Mouse (Mus musculus) adrenal gland, adult 2 months (tissue): ENCODE results near the gene Rab17. TPM values are rescaled to one million over a fixed set of nuclear protein-coding genes. Genes with fewer than 3 reads are reported as not detected.
A peak's percentile ranks its signal among the peaks of the same experiment; 100 is the strongest.

Source experiments
- DNase-seq: peaks from one replicate; pipeline ENCODE4 v3.0.0; 2021
- long read RNA-seq: library from polyadenylated mRNA; stranded (forward); transcript quantifications from one replicate; pipeline ENCODE4 v2.0.0, GENCODE M21; 2021
- polyA plus RNA-seq: library from polyadenylated mRNA; depleted of rRNA; stranded (reverse); fragments of >200 nt; gene quantifications from 2 replicates; pipeline ENCODE4 v1.2.3, GENCODE M21; 2012; rRNA removed
- total RNA-seq, 2 experiments: library from RNA; stranded (reverse); gene quantifications; 2 replicates each; pipeline ENCODE4 v1.2.3; 2021

Gene Rab17
- under 1 TPM in 1 of 2 experiments, not detected in 1; 0.31 TPM for total RNA-seq
- polyA plus RNA-seq, result 0.13 TPM in 1 of 2 replicates, not detected in the other
- long read RNA-seq, result 0 reads

- DNase-seq, result no peak
Measured at GRCm38 (mm10) chr1:90969347-90969784, at the start of gene Rab17. Rab17 (minus strand) TSS chr1:90969661.

- peak; percentile 52 for DNase-seq
Measured at GRCm38 (mm10) chr1:91017111-91017758, 47.8 kb upstream of the Rab17 start.

- no peak for DNase-seq
Measured at GRCm38 (mm10) chr1:91015571-91015970, 46.1 kb upstream of the Rab17 start.

GRCm38 (mm10) chr1:91013803-91014202 is 44.3 kb upstream of the Rab17 start:
- DNase-seq, result peak; percentile 39

GRCm38 (mm10) chr1:91011336-91011735 is 41.9 kb upstream of the Rab17 start:
- no peak for DNase-seq

- DNase-seq, result no peak
Measured at GRCm38 (mm10) chr1:91010716-91011115, 41.3 kb upstream of the Rab17 start.

- no peak for DNase-seq
Measured at GRCm38 (mm10) chr1:91010216-91010615, 40.8 kb upstream of the Rab17 start.

GRCm38 (mm10) chr1:91009266-91009665 is 39.8 kb upstream of the Rab17 start:
- DNase-seq, result peak; percentile 76

- DNase-seq, result no peak
Measured at GRCm38 (mm10) chr1:91008746-91009145, 39.3 kb upstream of the Rab17 start.

- no peak for DNase-seq
Measured at GRCm38 (mm10) chr1:91008147-91008682, 38.8 kb upstream of the Rab17 start.

GRCm38 (mm10) chr1:91006708-91007107 is 37.2 kb upstream of the Rab17 start:
- DNase-seq, result no peak

- DNase-seq, result no peak
Measured at GRCm38 (mm10) chr1:91006037-91006436, 36.6 kb upstream of the Rab17 start.

- DNase-seq, result no peak
Measured at GRCm38 (mm10) chr1:91003522-91004253, 34.2 kb upstream of the Rab17 start.

- DNase-seq, result no peak
Measured at GRCm38 (mm10) chr1:91002641-91003040, 33.2 kb upstream of the Rab17 start.

- DNase-seq, result no peak
Measured at GRCm38 (mm10) chr1:91001871-91002539, 32.5 kb upstream of the Rab17 start.

GRCm38 (mm10) chr1:91001101-91001500 is 31.6 kb upstream of the Rab17 start:
- DNase-seq, result no peak

GRCm38 (mm10) chr1:90999911-91000601 is 30.6 kb upstream of the Rab17 start:
- DNase-seq, result no peak

- DNase-seq, result peak; percentile 73
Measured at GRCm38 (mm10) chr1:90998891-90999611, 29.6 kb upstream of the Rab17 start.

GRCm38 (mm10) chr1:90998268-90998890 is 28.9 kb upstream of the Rab17 start, which contains the start of gene Lrrfip1:
Lrrfip1 (plus strand) TSS chr1:90998737.
- peak; percentile 82 for DNase-seq

- DNase-seq, result no peak
Measured at GRCm38 (mm10) chr1:90997641-90998040, 28.2 kb upstream of the Rab17 start.

GRCm38 (mm10) chr1:90997136-90997535 is 27.7 kb upstream of the Rab17 start:
- no peak for DNase-seq
